Mouse (Mus musculus) monocyte, adult 5-6 weeks (primary cell): ENCODE measurements around the gene Babam2. TPM values are rescaled to one million over a fixed set of nuclear protein-coding genes. Genes with fewer than 3 reads are reported as not detected.
A peak's percentile ranks its signal among the peaks of the same experiment; 100 is the strongest.

Experiments
- ATAC-seq: fragments of 153-309, 156-312 bp; replicated peaks from 2 replicates; pipeline ENCODE4 v1.8.0; 2017; ENCODE audit warnings: mild to moderate bottlenecking; ENCODE audit not compliant: low TSS enrichment, insufficient number of reproducible peaks, severe bottlenecking, poor library complexity, low FRiP score
- total RNA-seq: library from RNA; stranded (forward); fragments of 200-1000, 200-491, 200-594 nt; gene quantifications from 3 replicates; pipeline ENCODE4 v1.2.3, GENCODE M21; 2017

Babam2 gene
- total RNA-seq, 1 experiment from 2014 or later, result 35.1 TPM

- no peak for ATAC-seq
These were observed 9.3 kb downstream of the Babam2 start for GRCm38 (mm10) chr5:31706826-31707225.

DNA sequence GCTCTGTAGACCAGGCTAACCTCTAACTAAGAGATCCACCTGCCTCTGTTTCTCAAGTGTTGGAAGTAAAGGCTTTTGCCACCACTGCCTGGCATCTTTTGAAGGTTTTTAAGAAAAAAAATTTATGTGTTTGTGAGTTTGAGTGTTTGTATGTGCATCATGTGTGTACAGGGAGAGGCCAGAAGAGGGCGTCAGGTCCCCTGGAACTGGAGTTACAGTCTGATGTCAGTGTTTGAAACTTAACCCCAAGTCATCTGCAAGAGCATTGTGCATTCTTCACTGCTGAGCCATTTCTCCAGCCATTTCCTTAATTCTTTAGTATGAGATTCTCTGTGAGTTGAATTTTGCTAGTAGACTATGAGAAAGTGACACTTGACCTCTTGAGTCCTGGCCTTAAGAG is 11.9 kb downstream of the Babam2 start:
- ATAC-seq, result no peak

GRCm38 (mm10) chr5:31713280-31713711 is 15.8 kb downstream of the Babam2 start:
- no peak for ATAC-seq

DNA sequence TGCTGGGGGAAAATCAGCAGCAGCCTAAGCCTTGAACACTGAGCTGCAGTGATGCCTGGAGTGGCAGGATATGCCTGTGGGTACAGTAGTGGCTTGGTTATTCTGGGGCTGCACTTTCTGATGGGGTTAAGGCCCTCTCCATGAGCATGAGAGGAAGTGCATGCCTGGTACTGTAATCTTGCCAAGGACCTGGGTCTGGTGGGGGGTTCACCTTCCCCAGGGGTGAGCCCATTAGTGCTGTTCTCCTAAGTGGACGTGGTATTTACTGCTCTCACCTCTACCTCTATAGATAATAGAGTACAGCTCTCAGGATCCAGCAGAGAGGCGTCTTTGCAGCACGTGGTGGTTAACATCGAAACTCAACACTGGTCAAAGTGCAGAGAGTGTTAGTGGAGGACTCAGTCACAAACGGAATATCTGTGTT is 16.4 kb downstream of the Babam2 start:
- peak; percentile 43; the same call in 1 of the 2 replicates for ATAC-seq

DNA sequence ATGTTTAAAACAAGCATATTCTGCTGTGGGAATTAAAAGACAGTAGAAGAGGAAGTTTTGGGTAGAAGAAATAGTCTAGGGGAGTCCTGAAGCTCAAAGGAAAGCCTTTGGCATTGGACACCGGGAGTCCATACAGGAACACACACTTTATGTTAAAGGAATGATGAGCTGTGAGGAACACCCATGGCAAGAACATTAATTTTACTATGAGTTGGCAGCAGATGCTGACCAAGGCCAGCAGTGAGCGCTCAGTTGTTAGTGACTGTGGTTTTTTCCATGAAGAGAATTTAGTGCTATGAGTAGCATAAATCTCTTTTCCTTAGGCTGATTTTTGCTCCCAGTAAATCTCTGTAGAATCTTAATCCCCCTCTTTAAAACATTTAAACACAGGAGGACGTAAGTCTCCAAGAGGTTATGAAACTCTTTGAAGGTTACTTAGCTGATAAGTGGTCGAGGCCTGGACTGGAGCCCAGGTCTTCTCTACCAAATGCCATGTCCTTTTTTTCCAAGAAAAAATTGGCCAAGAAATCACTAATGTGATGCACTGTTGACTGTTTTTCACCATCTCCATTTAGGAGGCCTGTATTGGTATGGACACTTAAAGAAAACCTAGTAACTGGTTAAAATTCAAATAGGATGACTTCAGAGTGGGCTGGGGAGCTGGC is 18.1 kb downstream of the Babam2 start:
- no peak for ATAC-seq

GRCm38 (mm10) chr5:31724519-31724918 is 27.0 kb downstream of the Babam2 start:
- no peak for ATAC-seq

DNA sequence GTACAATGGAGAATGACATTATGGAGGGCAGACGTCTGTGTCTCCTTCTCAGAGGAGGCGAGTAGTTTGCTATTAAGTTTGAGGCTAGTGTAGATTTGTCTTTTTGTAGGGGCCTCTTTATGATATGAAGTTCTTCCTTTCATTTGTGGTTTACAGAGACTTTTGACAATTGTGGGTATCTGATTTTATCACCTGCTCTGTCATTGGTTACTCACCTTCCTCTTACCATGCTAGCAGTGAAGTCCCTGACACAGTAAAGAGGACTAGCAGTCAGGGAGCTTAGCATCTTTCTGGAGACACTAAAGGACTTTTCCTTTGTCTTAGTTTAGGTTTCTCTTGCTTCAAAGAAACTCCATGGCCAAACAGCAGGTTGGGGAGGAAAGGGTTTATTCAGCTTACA is 28.4 kb downstream of the Babam2 start:
- ATAC-seq, result no peak

DNA sequence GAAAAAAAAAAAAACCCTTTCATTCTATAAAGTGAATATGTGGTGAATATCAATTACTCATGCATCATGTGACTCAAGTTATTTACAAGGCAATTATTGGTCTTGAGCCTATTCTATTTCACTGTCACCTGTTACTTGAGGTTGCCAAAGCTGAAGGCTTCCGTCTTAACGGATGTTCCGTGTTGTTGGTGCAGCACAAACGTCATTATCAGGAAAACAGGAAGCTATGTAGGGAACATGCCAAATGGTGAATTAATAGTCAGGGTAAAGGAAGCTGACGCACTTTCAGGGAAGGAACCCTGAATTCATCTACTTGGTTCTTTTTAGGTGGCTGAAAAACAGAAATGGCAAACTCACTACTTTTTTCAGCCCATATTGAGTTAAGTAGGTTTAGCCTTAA is 30.0 kb downstream of the Babam2 start:
- peak; percentile 94 for ATAC-seq

DNA sequence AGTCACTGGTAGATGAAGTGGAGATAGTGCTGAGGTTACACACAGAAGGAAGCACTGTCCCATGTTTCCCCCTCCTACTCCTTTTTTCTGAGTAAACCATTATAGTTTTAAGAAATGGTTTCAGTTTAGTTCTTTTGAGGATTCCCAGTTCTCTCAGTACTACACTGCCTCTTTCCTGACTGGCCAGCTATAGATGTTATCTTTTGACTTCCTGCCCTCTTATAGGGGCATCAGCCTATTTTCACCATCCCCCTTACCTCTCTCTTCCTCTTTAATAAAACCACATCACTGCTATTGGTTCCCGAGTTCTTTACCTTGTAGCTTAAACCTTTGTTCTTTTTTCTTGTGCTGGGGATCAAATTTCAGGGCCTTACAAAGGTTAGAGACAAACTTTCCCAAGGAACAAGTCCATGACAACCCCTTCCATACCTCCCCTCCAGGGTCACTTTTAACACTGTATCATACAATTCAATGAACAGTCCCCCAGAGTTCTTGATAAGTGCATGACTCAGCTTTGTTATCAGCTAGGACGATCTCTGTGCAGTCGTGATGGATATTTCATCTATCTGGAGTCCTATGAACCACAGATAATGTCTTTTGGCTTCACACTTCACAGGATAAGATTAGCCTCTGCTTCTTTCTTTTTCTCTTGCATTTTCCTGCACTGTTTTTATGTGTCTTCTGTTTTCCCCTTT is 35.3 kb downstream of the Babam2 start:
- no peak for ATAC-seq

GRCm38 (mm10) chr5:31741931-31742330 is 44.4 kb downstream of the Babam2 start:
- ATAC-seq, result no peak

DNA sequence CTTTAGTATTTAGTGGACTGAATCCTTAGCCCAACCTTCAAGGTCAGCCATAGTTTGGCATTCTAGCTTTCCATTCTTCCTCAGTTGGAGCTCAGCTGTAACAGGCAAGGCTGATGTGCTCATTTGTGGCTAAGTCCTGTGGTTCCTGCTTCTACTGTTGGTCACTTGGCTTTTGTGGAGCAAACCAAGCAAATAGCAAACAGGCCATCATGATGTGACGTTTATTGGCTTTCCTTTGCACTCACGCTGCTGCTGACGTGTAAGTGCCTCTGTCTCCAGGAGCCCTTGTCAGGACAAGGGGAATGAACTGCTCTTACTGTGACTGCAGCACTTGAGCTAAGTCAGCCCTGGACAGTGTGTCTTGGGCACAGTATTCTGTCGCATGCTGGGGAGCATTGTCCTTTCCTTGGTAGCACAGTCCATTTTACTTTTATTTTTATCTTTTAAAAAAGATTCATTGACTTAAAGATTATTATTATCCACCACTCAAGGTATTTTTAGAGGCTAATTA is 45.1 kb downstream of the Babam2 start:
- no peak for ATAC-seq

DNA sequence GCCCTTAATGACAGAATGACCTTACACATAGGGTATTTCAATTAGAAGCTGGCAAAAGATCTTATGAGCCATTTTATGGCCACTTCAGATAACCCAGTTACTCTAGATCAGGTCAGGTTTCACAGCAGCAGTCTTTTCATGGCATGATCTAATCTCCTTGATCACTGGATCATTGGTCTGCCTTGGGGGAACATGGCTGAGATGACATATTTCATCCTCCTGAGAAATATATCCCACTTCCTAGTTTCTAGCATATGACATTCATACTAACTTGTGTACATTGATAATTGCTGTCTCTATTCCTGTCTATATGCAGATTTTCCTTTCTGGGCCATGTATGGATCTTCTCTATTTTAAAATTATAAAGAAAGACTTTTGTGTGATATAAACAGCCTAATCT is 51.9 kb downstream of the Babam2 start:
- no peak for ATAC-seq

- ATAC-seq, result no peak
These were observed 52.9 kb downstream of the Babam2 start for GRCm38 (mm10) chr5:31750231-31750925.

- no peak for ATAC-seq
These were observed 53.5 kb downstream of the Babam2 start for GRCm38 (mm10) chr5:31750955-31751354.

DNA sequence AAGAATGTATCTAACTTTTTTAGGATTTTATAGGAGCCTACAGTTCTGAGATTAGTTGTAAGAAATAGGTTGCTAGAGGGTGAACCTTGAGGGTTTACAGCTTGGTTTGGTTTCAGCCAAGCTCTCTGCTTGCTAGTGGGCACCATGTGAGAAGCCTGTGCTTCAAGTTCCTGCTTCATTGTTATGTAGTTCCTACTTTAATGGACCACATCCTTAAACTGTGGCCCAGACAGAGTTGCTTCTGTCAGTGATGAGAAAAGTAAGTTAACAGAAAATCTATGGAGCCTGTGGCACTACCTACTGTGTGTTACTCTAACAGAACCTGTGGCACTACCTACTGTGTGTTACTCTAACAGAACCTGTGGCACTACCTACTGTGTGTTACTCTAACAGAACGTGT is 57.1 kb downstream of the Babam2 start:
- ATAC-seq, result peak; percentile 85

GRCm38 (mm10) chr5:31755255-31755654 is 57.8 kb downstream of the Babam2 start:
- no peak for ATAC-seq

DNA sequence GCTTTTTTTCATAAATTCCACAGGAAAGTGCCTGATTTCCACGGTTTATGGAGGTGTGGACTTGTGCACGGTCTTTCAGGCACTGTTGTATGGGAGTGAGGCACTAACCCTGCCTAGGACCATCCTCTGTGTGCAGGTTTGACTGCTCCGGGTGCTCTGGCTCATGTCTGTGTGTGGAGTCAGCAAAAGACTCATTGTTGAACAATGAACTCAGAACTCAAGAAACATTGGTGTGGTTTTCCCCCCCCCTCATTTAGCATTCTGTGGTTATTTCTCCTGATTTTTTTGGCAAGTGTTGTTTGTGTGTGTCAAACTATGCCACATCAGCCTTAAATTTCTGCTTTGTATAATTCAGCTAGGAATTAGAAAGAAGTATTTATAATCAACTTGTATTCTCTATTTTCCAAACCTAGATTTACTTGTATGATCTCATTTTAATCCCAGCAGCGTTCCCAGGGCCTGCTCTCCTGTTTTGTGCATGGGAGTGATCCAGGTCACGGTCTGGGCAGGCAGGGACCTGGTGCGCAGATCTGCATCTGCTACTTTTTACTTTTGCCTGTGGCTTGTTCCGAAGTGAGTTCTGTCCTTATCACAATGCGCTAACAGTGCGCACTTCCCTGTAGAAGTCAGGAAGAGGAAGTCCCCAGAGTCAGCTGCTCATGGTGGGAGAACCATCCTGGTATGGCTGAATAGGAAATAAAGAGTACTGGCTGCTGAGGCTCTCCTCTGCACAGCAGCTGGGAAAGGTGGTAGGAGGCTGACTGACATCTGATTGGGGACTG is 61.0 kb downstream of the Babam2 start:
- ATAC-seq, result no peak

GRCm38 (mm10) chr5:31761836-31762235 is 64.4 kb downstream of the Babam2 start:
- no peak for ATAC-seq

- ATAC-seq, result no peak
These were observed 65.3 kb downstream of the Babam2 start for GRCm38 (mm10) chr5:31762773-31763172.
